ENCODE assay signal across 8 mouse cellular contexts in the genomic region with DNA sequence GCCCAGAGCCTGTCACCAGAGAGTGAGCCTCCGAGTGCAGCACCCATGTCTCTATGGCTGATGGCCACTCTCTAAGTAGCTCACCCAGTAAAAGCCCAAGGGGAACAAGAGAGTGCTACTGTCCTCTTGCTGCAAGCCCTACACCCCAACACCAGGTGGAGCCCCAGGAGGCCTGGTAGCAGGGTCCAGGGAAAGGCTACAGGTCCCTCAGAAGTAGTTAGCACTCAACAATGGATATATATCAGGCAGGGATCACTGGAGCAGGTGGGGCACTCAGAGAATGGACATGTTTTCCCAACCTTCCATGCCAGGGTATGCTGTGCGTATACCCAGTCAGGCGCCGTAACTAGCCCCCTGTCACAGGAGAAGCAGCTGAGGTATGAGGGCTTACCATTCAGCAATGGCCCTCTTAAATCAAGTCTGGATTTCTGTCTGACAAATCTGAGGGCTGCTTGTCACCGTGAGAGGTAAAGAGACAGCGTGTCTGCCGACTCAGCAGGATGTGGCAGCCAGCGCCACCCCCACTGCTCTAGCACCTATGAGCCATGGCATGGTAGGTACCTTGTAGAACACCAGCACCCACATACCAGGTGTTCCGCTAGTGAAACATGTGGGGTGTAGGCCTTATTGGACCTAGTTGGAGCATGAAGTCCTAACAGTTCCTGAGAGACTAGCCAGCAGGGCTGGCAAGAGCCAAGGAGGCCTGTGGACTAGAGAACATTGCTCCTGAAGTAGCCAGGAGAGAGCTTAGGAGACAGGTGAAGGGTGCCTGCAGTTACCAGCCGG. TPM values are rescaled to one million over a fixed set of nuclear protein-coding genes. Genes with fewer than 3 reads are reported as not detected.
DNase-seq lines count a peak whose midpoint lies in the region; ATAC-seq and TF ChIP-seq lines count a peak whose summit lies in the region.

No protein-coding gene starts in this region.

- H3K4me3 ChIP-seq in myocyte: no peak overlapping the region

- no peaks in the 10 kb centered on the region for H3K27me3 ChIP-seq in myocyte (ENCODE audit: control insufficient read depth, insufficient read depth, insufficient read length)

- TF ChIP-seq POLR2A in myocyte (IDR thresholded peaks at IDR 0.05; ENCODE audit: insufficient read length, low read depth): no peak

- H3K4me2 ChIP-seq in myocyte (ENCODE audit: low read depth): peak overlapping the region; percentile 55

- no peaks in the 10 kb centered on the region for H3K79me2 ChIP-seq in myocyte (ENCODE audit: control insufficient read depth, insufficient read depth)

- H3K36me3 ChIP-seq in myocyte (ENCODE audit: control insufficient read depth, insufficient read depth): no peaks in the 10 kb centered on the region

- H3ac ChIP-seq in myocyte (ENCODE audit: control insufficient read depth, insufficient read length): no peak overlapping the region

- DNase-seq in adrenal gland, adult (ENCODE audit: inconsistent age in 2 of 2, low spot score in 1 of 2): peak; percentile 67 to 81
- DNase-seq in adrenal gland, adult 8-10 months: no peak
- DNase-seq in right cerebral cortex, postnatal 25 days: peak; percentile 66
- DNase-seq in right cerebral cortex, postnatal 4 days: no peak
- DNase-seq in heart, adult 9 months (ENCODE audit: low spot score in 2 of 2): peak; percentile 45 to 66
- DNase-seq in kidney, postnatal 36 days: peak; percentile 64 to 83

- ATAC-seq in erythroblast, adult 5-6 weeks (replicated peaks; ENCODE audit: low FRiP score, poor library complexity, severe bottlenecking): no peak

TF ChIP-seq in myocyte, 11 proteins besides CTCF, POLR2A, EP300 and RAD21:
- TF ChIP-seq MYOD1 (IDR thresholded peaks at IDR 0.05; ENCODE audit: control insufficient read depth in 1 of 3, insufficient read length in 2 of 3, low read depth in 2 of 3) (peak in 1 of 3 experiments; percentile 16), SRF (IDR thresholded peaks at IDR 0.05; ENCODE audit: control insufficient read depth, insufficient read length, low read depth) (no peak)

RNA-seq across cellular contexts. Expression of a gene that starts 42.9 kb away (rescaled TPM):
- 10 to 100 TPM in 2 of 4 experiments, 1 to 10 TPM in 2; 7.9 to 17.0 (median 12.8) TPM for total RNA-seq in adrenal gland, adult 8-10 months (2022)
- 2.6 TPM for polyA plus RNA-seq in myocyte (2012; fragmentation: generic; extraction: Trizol)
- total RNA-seq in erythroblast, adult 5-6 weeks (2015; ENCODE audit: low replicate concordance): 2.9 TPM in 1 of 2 replicates, not detected in the other
- total RNA-seq in erythroblast, adult 5-6 weeks (2017; ENCODE audit: low replicate concordance): 0.28 TPM in 1 of 2 replicates, not detected in the other

RNA-seq across cellular contexts. Expression of a gene that starts 43.1 kb away (rescaled TPM):
- total RNA-seq in adrenal gland, adult 8-10 months (2022): 100 to 1,000 TPM in 2 of 4 experiments, 10 to 100 TPM in 2; 96.8 to 116 (median 106) TPM
- 117 TPM for polyA plus RNA-seq in myocyte (2012; fragmentation: generic; extraction: Trizol)
- 27.1 and 49.3 TPM in 2 replicates for total RNA-seq in erythroblast, adult 5-6 weeks (2015; ENCODE audit: low replicate concordance)
- 34.8 and 36.0 TPM in 2 replicates for total RNA-seq in erythroblast, adult 5-6 weeks (2017; ENCODE audit: low replicate concordance)

Comparison
In these comparisons a context has a peak if more than half of its experiments do, and no peak if none do; other contexts are left out.
1. DNase-seq: peak in adrenal gland, adult (2 of 2), right cerebral cortex, postnatal 25 days (single experiment), heart, adult 9 months (2 of 2) and kidney, postnatal 36 days (2 of 2); none in adrenal gland, adult 8-10 months (single experiment) and right cerebral cortex, postnatal 4 days (single experiment).